Mouse (Mus musculus) cerebral cortex, adult 2 months (tissue): Measurements from ENCODE around the gene Mapk11.

Experiments
- WGBS: fragments of 180-500 bp; shearing (Covaris S2); methylation state at CpG from one replicate; pipeline ENCODE4 v1.1.7; 2018; 5-methylcytosine and 5-hydroxymethylcytosine counted together

Gene Mapk11

DNA sequence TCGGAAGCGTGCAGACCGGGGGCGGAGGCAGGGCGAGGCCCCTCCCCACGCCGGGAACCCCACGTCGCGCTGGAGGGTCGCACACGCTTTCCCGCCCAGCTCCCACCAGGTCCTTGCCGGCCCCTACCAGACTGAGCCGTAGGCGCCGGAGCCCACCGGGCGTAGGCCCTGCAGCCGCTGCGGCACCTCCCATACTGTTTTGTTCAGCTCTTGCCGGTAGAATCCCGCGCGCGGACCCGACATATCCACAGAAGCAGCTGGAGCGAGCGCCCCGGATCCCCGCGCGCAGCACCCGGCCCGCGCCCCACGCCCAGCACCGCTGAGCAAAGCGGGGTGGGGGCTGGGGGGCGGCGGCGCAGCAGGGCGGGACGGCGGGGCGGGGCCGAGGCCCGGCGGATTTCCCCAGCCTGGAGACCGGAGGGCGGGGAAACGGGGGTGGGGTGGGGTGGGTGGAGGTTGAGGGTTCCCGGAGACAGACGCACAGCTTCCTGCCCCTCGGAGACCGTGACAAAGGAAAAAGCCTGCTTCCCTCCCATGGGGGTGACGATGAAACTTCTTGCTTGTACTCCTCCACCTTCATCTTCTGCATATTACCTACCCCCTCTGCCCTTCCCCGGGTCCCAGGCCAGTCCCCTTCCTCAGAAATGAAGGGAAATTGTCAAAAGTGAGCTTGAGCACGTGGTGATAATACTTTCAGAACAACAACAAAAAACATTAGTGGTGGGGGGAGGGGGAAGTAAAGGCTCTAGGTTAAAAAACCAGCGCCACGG, at the start of gene Mapk11:
Gene Mapk11, minus strand, starts transcription at position 358 of the 770 bp plus-strand sequence.
- WGBS: under 1% methylated on average over 60 of the region's 61 CpGs

DNA sequence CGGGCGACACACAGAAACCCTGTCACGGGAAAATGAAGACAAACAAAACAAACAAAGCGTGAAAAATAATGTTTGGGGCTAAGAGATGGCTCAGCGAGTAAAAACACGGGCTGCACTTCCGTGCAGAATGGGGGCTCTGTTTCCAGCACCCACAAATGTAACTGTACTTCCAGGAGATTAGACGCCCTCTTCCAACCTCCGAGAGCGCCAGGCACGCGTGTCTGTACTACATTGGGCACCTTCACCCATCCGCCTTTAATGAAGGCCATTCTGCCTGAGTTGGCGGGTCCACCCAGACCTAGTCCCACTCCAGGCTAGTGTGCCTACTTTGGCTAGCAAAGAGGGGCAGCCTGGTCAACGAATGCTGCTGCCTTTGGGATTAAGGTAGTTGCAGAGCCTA, 47.6 kb upstream of the Mapk11 start:
- WGBS: 50% methylated on average over 15 of the region's 15 CpGs

DNA sequence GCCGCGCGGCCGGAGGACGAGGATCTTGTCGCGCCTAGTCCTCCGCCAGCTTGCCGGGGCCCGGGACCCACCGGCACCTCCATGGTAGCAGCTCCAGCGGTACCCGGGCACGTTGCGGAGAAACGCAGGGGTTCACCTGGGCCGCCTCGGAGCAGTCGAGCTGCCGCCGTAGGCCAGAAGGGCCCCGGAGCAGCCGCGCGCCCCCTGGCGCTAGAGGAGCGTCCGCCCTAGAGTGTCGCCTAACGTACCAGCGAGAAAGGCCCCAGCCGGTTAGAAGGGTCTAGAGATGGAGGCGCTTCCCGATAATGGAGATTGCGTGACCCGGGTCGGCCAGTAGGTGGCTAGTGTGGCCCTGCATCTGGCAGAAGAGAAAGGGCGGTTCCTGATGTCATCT, 46.9 kb upstream of the Mapk11 start, which contains the start of gene Dennd6b:
Gene Dennd6b, minus strand, starts transcription at position 184 of the 394 bp plus-strand sequence.
- under 1% methylated on average over 38 of the region's 38 CpGs for WGBS

DNA sequence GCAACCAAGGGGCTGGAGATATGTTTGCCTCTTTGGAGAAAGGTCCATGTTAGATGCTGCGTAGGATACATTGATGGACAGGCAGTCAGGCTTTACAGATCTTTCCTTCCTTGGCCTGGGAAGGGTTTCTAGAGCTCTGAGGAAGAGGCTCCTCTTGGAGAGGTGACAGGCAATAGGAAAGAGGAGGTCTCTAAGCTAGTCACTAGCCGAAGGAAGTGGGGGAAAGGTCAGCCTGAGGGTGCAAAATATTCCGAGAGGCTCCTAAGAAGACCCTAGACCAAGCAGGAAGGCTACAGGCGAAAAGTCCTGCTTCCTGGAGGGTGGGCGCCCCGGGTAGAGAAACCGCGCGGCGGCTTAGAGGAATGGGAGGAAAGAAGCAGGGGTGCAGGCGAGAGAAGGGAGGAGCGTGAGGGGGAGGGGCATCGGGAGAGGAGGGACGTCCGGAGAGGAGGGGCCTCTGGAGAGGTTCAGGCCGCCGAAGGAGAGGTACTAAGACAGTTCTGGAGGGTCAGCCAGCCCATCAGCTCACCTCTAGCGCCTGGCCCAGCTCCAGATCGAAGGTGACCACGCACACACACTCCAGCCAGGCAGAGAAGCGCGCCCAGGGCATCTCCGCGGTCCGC, 46.4 kb upstream of the Mapk11 start:
- under 1% methylated on average over 25 of the region's 25 CpGs for WGBS

DNA sequence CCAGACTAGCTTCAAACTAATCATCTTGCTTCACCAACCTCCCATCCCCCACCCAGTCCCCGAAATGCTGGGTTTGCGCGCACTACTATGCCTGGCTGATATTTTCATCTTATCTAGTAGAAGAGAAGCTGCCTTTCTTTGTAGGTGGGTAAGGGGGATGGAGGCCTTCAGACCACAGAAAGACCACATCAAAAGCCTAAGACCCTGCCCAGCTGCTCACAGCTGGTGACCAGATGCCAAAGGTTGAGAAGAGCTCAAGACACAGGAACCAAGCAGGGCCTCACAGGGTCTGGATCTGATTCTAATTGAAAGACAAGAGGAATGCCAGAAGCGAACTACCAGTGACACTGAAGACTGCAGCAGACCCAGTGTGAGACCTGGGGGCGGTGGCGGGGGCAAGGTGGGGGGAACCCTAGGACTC, 45.8 kb upstream of the Mapk11 start:
- WGBS: 30% methylated on average over 6 of the region's 6 CpGs

DNA sequence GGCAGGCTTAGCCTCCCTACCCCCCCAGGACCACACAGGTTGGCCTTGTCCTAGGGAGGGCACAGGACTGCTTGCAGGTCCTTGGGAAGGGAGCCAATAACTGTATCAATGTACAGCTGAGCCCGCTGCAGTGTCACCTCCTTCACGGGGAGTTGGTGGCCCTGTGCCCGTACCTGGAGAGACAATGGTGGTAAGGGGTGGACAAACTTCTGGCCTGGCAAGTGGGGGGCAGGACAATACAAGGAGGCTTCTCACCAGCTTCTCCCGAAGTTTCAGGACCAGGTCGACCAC, 35.5 kb upstream of the Mapk11 start:
- WGBS: 70% methylated on average over 5 of the region's 5 CpGs

DNA sequence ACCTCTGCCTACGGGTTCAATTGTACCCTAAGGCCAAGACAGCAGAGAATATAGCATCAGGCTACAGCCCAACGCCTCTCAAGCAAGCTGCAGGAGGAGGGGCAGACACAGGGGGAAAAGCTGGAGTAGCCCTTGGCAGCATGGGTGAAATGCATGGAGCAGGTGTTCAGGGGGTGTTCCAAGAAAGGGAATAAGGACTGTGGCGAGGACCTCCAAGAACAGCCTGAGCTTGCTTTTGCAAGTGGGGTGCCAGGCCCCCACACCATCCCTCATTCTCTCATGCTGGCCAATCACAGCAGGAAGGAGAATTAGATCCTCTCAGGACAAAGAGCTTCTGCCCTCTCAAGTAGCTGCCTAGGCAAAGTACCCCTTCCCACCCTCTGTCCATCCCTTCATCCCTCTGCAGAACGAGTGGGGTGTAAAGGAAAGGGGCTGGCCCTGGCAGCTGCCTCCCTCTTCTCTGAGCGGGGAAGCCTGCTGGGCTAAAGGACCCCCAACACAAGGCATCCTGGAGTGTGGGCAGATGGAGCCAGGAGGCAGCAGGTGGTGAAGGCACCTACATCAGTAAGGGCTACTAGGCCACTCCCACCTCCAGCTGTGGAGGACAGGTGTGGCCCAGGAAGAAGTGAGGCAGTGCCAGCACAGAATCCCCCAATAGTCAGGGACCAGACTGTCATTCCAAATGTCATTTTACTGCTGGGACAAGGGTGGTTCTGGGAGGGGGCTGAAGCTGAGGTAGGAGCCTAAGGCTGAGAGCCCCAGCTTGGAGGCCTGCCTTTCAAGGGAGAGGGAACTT, 34.9 kb upstream of the Mapk11 start:
- WGBS: 62% methylated on average over 5 of the region's 5 CpGs

DNA sequence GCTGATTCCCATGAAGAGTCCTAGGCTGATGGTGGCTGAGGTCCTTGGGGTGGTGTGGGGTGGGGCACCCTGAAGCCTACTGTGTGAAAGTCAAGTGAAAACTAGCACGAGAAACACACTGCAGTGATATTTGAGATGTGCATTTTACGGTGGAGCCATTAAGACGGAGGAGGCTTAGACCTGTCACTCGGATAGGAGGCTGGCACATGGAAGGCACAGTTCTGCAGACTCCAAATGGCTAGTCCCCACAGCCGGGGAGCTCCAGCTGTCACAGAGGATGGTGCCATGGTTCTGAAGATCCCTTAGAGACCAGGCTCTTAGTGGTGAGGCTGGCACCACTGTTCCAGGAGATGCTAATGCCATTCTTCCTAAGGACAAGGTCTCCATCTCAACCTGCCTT, 33.4 kb upstream of the Mapk11 start:
- 37% methylated on average over 5 of the region's 5 CpGs for WGBS

DNA sequence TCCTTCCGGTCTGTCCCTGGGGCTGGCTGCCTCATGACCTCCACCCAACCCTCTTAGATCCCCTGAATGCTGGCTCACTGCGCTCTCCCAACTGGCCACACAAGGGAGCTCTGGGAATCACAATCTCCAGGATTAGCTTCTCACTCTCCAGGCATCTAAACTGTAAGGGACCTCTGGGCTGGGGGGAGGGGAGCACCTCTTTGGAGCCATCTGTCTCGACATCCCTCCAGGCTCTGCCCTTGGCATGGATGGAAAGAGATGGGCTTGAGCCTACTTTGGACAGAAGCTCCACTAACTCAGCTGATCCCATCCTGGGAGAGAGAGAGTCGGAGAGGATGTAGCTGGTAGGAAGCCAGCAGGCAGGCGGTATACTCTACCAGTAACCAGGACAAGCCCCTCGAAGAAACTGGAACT, 32.9 kb upstream of the Mapk11 start:
- WGBS: 15% methylated on average over 6 of the region's 6 CpGs

DNA sequence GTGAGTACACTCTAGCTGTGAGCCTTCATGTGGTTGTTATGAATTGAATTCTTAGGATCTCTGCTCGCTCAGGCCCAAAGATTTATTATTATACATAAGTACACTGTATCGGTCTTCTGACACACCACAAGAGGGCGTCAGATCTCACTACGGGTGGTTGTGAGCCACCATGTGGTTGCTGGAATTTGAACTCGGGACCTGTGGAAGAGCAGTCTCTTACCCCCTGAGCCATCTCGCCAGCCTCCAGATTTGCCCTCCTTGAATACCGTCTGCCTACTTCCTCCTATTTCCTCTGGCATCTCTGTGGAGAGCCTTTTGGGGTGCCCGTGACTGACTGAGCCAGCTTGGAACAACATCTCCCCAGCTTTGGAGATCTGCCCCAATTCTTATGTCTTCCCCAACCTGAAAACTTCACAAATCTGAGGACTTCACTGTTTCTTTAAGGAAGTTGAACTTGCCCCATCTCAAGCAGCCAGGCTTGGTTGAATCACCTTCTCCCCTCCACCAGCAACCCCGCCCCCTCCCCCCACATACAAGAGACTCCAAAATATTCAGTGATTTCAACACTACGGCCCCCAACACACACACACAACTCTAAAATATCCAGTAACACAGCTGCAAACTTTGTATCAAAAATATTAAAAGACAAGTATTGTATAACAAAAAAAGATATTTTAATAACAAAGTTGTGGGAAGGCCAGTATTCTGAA, 32.3 kb upstream of the Mapk11 start:
- 47% methylated on average over 10 of the region's 10 CpGs for WGBS

DNA sequence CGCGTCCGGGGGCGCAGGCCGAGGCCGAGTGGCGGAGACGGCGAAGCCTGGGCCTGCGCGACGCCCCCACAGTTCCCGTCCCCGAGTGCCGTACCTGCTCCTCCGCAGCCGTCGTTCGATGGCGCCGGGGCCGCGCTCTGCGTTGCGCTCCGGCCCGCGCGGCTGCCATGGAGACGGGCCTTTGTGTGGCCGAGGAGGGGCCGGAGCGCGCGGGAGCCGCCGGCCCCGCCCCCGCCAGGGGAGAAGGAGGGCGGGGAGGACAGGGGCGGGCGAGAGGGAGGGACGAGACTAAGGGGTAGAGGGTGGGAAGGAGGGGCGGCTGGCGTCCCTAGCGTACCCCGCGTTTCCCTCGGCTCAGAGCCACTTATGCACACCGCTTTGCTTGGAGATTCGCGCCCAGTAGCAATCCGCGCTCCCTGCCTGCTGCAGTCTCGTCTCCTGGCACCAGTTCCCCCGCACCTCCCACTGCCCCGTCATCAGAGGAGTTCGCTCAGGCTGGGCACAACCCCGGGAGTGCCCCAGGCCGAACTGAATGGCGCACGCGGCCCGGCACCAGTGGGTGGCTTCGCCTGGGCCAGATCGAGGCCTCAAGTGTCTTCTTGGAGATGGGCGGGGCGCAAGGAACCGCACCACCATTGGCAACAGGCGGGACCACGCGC, 31.3 kb upstream of the Mapk11 start, which contains the start of gene Plxnb2:
Gene Plxnb2, minus strand, starts transcription at position 218 of the 659 bp plus-strand sequence.
- WGBS: 1% methylated on average over 72 of the region's 72 CpGs

DNA sequence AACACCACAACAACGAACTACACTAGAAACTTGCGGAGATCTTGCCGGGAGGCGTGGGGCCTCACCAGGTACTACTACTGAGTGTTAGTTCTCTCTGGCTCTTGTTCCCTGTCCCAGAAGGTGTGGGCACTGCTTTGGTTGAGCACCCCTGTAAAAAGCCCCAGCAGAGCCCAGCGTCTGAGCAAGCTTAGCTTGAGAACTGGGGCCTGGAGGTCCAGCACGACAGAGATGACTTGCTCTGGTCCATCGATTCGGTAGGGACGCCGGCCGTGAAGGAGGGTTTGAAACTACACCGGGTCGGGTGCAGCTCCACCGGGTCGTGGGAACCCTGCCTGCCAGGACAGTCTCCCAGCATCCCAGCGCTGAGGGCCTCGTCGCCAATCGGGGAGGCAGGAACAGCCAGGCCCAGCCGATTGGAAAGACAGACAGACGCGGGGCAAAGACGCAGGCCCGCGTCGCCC, 30.7 kb upstream of the Mapk11 start:
- WGBS: 2% methylated on average over 26 of the region's 26 CpGs

DNA sequence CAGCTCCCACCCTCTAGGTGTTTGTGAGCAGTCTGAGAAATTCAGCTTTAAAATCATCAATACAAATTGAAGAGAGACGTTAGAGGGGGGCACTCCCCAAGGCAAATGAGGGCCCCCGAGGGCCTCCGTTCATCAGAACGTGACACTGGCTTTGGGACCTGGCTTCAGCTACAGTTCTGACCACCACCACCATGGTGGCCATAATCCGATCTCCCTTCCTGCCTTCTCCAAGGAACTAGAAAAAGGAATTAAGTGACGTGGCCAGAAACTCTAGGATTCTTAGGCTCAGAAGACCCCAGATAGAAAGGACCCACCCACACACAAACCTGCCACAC, 30.2 kb upstream of the Mapk11 start:
- 23% methylated on average over 6 of the region's 6 CpGs for WGBS

DNA sequence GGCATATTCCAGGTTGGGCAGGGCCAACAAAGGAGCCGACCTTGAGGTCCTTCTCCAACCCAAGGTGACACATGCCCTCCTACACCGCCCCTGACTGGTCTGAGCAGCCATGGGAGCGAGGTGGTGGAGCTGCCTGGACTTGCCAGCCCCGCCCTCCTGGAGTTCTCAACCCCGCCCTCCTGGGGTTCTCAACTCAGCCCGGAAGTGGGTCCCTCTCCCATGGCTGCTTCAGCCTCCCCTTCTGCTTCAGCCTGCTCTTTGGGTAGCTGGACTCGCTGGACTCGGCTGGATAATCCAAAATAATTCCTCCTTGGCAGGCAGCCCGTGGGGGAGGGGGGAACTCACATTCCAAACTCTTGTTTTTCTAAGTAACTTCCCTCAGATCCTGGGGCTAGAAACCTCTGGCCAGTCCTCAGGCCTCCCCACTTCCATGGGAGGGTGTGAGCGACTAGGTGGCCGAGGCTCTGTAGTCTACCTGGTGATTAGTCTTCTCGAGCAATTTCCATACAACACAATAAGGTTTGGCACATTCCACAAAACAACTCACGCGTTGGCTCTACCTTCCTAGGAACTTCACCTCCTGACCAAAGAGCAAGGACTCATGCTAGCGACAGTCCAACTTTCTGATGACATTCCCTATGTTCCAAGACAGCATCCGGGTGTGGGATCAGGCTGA, 29.7 kb upstream of the Mapk11 start:
- WGBS: 15% methylated on average over 16 of the region's 16 CpGs

DNA sequence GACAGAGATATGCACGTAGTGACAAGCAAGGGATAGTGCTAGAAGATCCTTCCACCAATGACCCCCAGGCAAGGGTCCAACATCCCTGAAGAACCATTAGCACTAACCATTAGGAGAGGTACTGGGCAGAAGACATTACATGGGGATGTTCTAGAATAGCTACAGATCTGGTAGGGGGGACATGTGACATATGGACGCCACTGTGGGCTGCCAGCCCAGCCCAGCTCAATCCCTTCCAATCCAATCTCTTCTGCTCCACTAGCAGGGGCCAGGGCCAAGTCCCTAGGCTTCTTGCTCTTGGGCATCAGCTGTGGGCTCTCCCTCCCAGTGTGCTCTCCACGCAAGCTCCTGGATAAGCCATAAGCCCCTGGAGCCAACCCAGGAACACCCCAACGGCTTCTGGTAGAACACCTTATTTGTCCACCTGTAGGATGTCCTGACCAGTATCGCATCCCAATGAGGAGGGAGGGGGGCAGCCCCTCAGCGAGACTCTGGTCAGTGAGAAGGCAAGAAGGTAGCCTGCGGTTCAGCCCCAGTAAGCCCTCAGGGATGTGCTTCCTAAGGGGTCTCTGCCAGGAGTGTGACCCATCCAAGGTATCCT, 28.9 kb upstream of the Mapk11 start:
- 57% methylated on average over 7 of the region's 7 CpGs for WGBS

DNA sequence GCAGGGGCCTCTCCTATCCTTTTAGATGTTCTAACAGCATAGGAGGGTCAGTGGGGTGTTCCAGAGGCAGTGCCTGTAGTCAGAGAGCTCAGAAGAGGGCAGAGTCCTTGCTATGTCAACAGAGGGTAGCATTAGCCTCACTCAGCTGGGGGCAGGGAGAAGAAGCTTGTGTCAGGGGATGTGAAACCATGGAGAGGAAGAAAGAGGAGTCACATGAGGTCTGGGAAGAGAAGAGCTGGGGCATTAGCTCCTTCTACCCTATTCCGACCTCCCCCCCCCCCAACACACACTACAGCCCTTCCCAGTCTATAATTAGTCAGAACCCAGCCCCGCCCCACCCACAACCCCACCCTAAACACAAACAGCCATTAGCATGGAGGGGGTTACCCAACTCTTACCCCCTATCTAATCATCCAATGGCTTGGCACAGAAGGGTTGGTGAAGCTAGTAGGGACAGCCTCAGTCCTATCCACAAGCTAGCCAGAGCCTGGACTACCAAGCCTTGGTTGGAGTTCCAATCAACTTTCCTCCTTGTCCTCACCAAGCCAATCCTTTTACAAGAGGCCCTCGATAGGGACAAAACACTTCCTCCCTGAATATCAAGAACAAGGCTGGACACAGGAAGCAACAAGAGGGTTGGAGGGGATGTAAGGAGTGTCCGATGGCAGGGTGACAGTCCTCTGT, 28.3 kb upstream of the Mapk11 start:
- 67% methylated on average over 4 of the region's 4 CpGs for WGBS

DNA sequence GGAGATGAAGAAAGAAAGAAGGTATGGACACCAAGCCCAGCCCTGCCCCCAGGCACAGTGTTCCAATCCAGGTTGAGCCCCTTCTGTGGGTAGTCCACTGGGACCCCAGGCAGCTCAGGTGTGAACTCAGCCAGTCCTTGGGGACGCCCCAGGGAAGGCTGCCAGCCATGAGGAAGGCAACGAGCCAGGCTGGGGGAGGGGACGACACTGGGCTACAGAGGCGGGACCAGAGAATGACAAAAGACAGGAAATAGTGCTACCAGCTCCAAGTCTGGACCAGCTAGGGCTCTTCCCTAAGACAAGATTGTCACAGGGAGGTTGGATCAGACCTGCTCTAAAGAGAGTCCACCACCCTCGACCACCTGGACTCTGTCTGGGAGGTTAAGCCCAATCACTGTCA, 27.7 kb upstream of the Mapk11 start:
- WGBS: 21% methylated on average over 5 of the region's 5 CpGs

DNA sequence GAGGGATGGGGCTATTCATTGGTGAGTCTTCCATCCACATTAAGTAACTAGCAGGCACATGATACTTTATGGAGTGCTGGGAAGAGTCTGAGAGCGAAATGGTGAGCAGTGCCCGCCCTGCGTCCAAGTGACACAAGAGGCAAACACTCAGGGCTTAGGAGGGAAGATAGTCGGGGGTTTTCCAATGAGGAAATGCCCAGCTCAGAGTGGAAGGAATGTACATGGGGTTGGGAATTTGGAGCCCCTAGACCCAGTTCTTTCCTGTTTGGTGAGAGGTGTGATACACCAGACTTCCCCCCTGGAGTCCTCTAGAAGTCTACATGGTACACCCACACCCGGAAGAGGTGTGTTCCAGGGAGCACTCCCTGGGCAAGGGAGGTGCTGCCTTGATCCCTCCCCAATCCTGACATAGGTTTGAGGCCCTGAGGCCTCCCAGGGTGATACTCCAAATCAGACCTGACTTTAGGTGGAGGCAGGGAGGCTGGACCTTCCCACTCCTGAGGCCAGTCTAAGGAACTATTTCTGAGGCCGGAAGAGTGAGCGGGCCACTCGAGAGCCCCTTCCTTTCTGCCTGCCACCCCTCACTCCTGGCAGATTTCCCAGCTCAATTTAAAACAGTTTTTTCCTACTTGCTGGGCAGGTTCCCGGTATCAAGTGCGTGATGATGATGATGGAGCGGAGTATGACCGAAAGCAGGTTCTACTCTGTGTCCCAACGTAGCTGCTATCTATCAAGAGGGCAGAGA, 26.2 kb upstream of the Mapk11 start:
- WGBS: 79% methylated on average over 13 of the region's 13 CpGs

DNA sequence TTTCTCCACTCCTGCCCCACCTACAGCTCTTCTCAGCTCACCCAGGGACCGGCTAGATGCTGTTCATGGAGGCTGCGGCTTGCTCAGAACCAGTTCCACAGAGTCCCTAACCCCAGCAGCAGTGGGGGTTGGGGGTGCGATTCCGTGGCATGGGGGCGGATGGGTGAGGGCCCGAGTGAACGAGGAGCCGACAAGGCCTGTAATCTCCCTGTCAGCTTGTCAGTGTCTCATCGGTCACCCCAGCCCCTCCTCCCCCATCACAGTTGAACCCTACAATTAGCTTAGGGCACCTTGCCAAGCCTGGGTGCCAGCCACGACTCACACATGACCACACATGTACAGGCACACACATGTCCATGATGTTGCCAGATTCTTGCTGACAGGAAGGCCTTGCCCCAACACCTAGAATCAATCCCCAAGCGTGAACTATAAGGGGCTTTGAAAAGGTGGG, 25.5 kb upstream of the Mapk11 start:
- WGBS: 66% methylated on average over 11 of the region's 11 CpGs
